Mouse (Mus musculus) small intestine, adult 2 months (tissue): ENCODE measurements at regions not wholly inside any gene's neighbourhood (a gene's known extent, or its start where the extent isn't known, plus 50 kb on each side); places are given as distances from the start of the nearest gene placed in this dataset.

Source experiments
- CTCF ChIP-seq: fragments of 200-500 bp; IDR thresholded peaks from 2 replicates; pipeline ENCODE4 v1.5.1; 2012; ENCODE audit warnings: low read depth, mild to moderate bottlenecking, control low read depth, inconsistent platforms, low read length, moderate library complexity, mixed read lengths; ENCODE audit not compliant: insufficient replicate concordance, insufficient read length; ENCODE audit errors: extremely low read depth
- POLR2A ChIP-seq: fragments of 200-500 bp; IDR thresholded peaks from 2 replicates; pipeline ENCODE4 v1.6.1; 2012; ENCODE audit warnings: low read depth, mild to moderate bottlenecking, control low read depth, inconsistent platforms, low read length, moderate library complexity

DNA sequence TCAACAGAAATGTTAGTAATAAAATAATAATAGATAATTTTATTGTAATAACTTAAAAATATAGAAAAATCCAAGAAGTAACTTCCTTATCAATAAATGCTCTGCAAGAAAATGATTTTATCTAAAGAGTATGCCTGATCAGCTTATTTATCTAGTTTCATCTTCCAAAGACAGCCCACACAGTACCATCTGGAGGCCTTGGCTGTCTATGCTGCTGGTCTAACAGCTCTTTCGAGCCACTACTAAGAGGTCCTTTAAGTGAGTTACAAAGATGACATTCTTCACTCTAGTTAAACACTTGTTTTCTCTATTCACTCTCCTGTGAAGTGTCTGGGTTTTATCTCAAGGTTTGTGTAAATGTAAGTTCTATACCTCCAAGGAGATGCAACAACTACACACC lies 305.7 kb downstream of the Mef2c start:
- TF ChIP-seq CTCF = no peak
- TF ChIP-seq POLR2A = no peak
